Mouse (Mus musculus): ENCODE results near the gene Rab6b. TPM values are rescaled to one million over a fixed set of nuclear protein-coding genes. Genes with fewer than 3 reads are reported as not detected.

Rab6b gene
- total and polyA plus RNA-seq, 2 experiments from 2014 or later = 162 to 228 TPM

GRCm38 (mm10) chr9:103184855-103185254 is 73.3 kb downstream of the Rab6b start:
- TF ChIP-seq CTCF (IDR thresholded peaks at IDR 0.05) = no peak
- WGBS = 74% methylated on average over 4 of the region's 4 CpGs
- H3K4me2 ChIP-seq (ENCODE audit: low read depth, low read length, poor library complexity, severe bottlenecking) = no peak overlapping the region
- H3K9me3 ChIP-seq (ENCODE audit: low read length) = no peaks in the 10 kb centered on the region
- no peak overlapping the region for H3K4me3 ChIP-seq (ENCODE audit: low read depth, low read length)
- no peaks in the 10 kb centered on the region for H3K4me1 ChIP-seq (ENCODE audit: insufficient read depth, low read length)
- no peaks in the 10 kb centered on the region for H3K27me3 ChIP-seq (ENCODE audit: insufficient read depth, low read length)
- H3K27ac ChIP-seq (ENCODE audit: low read depth, low read length) = no peak overlapping the region
- peaks cover 10% of the 10 kb centered on the region for H3K36me3 ChIP-seq (ENCODE audit: insufficient read depth, low read length)
- DNase-seq (ENCODE audit: low spot score) = no peak
- no peak for ATAC-seq (ENCODE audit: low FRiP score)
- no peak overlapping the region for H3K9ac ChIP-seq (replicated peaks; ENCODE audit: low read length, poor library complexity, severe bottlenecking)

- ATAC-seq (ENCODE audit: low FRiP score) = no peak
- Histone ChIP-seq H3K4me2 (ENCODE audit: low read depth, low read length, poor library complexity, severe bottlenecking) (no peak overlapping the region), H3K4me3 (ENCODE audit: low read depth, low read length) (no peak overlapping the region), H3K4me1 (ENCODE audit: insufficient read depth, low read length) (no peaks in the 10 kb centered on the region), H3K27me3 (ENCODE audit: insufficient read depth, low read length) (no peaks in the 10 kb centered on the region), H3K9ac (replicated peaks; ENCODE audit: low read length, poor library complexity, severe bottlenecking) (no peak overlapping the region), H3K9me3 (ENCODE audit: low read length) (no peaks in the 10 kb centered on the region), H3K36me3 (ENCODE audit: insufficient read depth, low read length) (peaks cover 16% of the 10 kb centered on the region), H3K27ac (ENCODE audit: low read depth, low read length) (no peak overlapping the region)
- DNase-seq (ENCODE audit: low spot score) = no peak
- TF ChIP-seq CTCF (IDR thresholded peaks at IDR 0.05) = no peak
- WGBS = 90% methylated on average over 8 of the region's 8 CpGs
These were observed 74.4 kb downstream of the Rab6b start for GRCm38 (mm10) chr9:103185946-103186345.

- Histone ChIP-seq H3K27ac (ENCODE audit: low read depth, low read length) (no peak overlapping the region), H3K27me3 (ENCODE audit: insufficient read depth, low read length) (no peaks in the 10 kb centered on the region), H3K4me2 (ENCODE audit: low read depth, low read length, poor library complexity, severe bottlenecking) (no peak overlapping the region), H3K9me3 (ENCODE audit: low read length) (no peaks in the 10 kb centered on the region), H3K4me3 (ENCODE audit: low read depth, low read length) (no peak overlapping the region), H3K9ac (replicated peaks; ENCODE audit: low read length, poor library complexity, severe bottlenecking) (no peak overlapping the region), H3K36me3 (ENCODE audit: insufficient read depth, low read length) (peaks cover 16% of the 10 kb centered on the region), H3K4me1 (ENCODE audit: insufficient read depth, low read length) (no peaks in the 10 kb centered on the region)
- WGBS = 61% methylated on average over 9 of the region's 9 CpGs
- DNase-seq (ENCODE audit: low spot score) (peak; percentile 63), ATAC-seq (ENCODE audit: low FRiP score) (no peak)
- TF ChIP-seq CTCF (IDR thresholded peaks at IDR 0.05) = no peak
These were observed 75.2 kb downstream of the Rab6b start for GRCm38 (mm10) chr9:103186747-103187146.

GRCm38 (mm10) chr9:103188416-103188815 is 76.8 kb downstream of the Rab6b start:
- H3K4me1 ChIP-seq (ENCODE audit: insufficient read depth, low read length) = no peaks in the 10 kb centered on the region
- H3K4me3 ChIP-seq (ENCODE audit: low read depth, low read length) = no peak overlapping the region
- H3K27me3 ChIP-seq (ENCODE audit: insufficient read depth, low read length) = no peaks in the 10 kb centered on the region
- no peak for DNase-seq (ENCODE audit: low spot score)
- peaks cover 18% of the 10 kb centered on the region for H3K36me3 ChIP-seq (ENCODE audit: insufficient read depth, low read length)
- TF ChIP-seq CTCF (IDR thresholded peaks at IDR 0.05) = no peak
- H3K9me3 ChIP-seq (ENCODE audit: low read length) = no peaks in the 10 kb centered on the region
- H3K4me2 ChIP-seq (ENCODE audit: low read depth, low read length, poor library complexity, severe bottlenecking) = no peak overlapping the region
- no peak for ATAC-seq (ENCODE audit: low FRiP score)
- no peak overlapping the region for H3K9ac ChIP-seq (replicated peaks; ENCODE audit: low read length, poor library complexity, severe bottlenecking)
- 67% methylated on average over 4 of the region's 4 CpGs for WGBS
- no peak overlapping the region for H3K27ac ChIP-seq (ENCODE audit: low read depth, low read length)

GRCm38 (mm10) chr9:103201561-103202260 is 90.1 kb downstream of the Rab6b start, which contains the start of gene Srprb:
Gene Srprb, minus strand, starts transcription at chr9:103202137.
- Histone ChIP-seq H3K27ac (ENCODE audit: low read depth, low read length) (peak within 1 kb of the TSS; percentile 53; the same call in 1 of the 2 replicates), H3K36me3 (ENCODE audit: insufficient read depth, low read length) (peaks cover 10% of the 10 kb centered on the region; the same call in 1 of the 2 replicates), H3K27me3 (ENCODE audit: insufficient read depth, low read length) (no peaks in the 10 kb centered on the region), H3K4me2 (ENCODE audit: low read depth, low read length, poor library complexity, severe bottlenecking) (peak within 1 kb of the TSS; percentile 63), H3K4me3 (ENCODE audit: low read depth, low read length) (peak within 1 kb of the TSS; percentile 51), H3K9ac (replicated peaks; ENCODE audit: low read length, poor library complexity, severe bottlenecking) (peak within 1 kb of the TSS; percentile 44), H3K4me1 (ENCODE audit: insufficient read depth, low read length) (no peaks in the 10 kb centered on the region), H3K9me3 (ENCODE audit: low read length) (no peaks in the 10 kb centered on the region)
- ATAC-seq (ENCODE audit: low FRiP score) (peak; percentile 97), DNase-seq (ENCODE audit: low spot score) (peak; percentile 96)
- TF ChIP-seq CTCF (IDR thresholded peaks at IDR 0.05) = no peak
- under 1% methylated on average over 45 of the region's 45 CpGs for WGBS

GRCm38 (mm10) chr9:103205786-103206185 is 94.2 kb downstream of the Rab6b start:
- Histone ChIP-seq H3K36me3 (ENCODE audit: insufficient read depth, low read length) (no peaks in the 10 kb centered on the region), H3K4me2 (ENCODE audit: low read depth, low read length, poor library complexity, severe bottlenecking) (no peak overlapping the region), H3K4me3 (ENCODE audit: low read depth, low read length) (no peak overlapping the region), H3K9ac (replicated peaks; ENCODE audit: low read length, poor library complexity, severe bottlenecking) (no peak overlapping the region), H3K4me1 (ENCODE audit: insufficient read depth, low read length) (no peaks in the 10 kb centered on the region), H3K27me3 (ENCODE audit: insufficient read depth, low read length) (no peaks in the 10 kb centered on the region), H3K27ac (ENCODE audit: low read depth, low read length) (no peak overlapping the region), H3K9me3 (ENCODE audit: low read length) (no peaks in the 10 kb centered on the region)
- DNase-seq (ENCODE audit: low spot score) (no peak), ATAC-seq (ENCODE audit: low FRiP score) (no peak)
- WGBS = 91% methylated on average over 5 of the region's 5 CpGs
- no peak for TF ChIP-seq CTCF (IDR thresholded peaks at IDR 0.05)
